Mouse (Mus musculus) heart, embryonic 13.5 days (tissue): Measurements from ENCODE around the gene Nudt2. TPM values are rescaled to one million over a fixed set of nuclear protein-coding genes. Genes with fewer than 3 reads are reported as not detected.
A peak's percentile ranks its signal among the peaks of the same experiment; 100 is the strongest.
"Not testable (repeated sequence)": the region's sequence is repeated elsewhere in the genome, so short reads cannot be mapped to it uniquely, and the experiment has no call there.

ENCODE experiments used
- ATAC-seq: fragments of 200-750 bp; cut with Nextera tagmentation; 2 replicates; pipeline ENCODE4 v1.8.0; 2017; ENCODE audit warnings: moderate TSS enrichment; ENCODE audit not compliant: insufficient number of reproducible peaks, low FRiP score, low TSS enrichment; ENCODE audit errors: extremely low read depth
- H3K27ac ChIP-seq: fragments of 300-500 bp; sonication (generic); replicated peaks from 2 replicates; pipeline ENCODE4 v1.5.1; 2015; ENCODE audit warnings: moderate library complexity, mild to moderate bottlenecking, inconsistent platforms
- H3K27me3 ChIP-seq: fragments of 300-500 bp; sonication (generic); replicated peaks from 2 replicates; pipeline ENCODE4 v1.6.1; 2015; ENCODE audit warnings: mild to moderate bottlenecking, inconsistent platforms
- H3K36me3 ChIP-seq: fragments of 300-500 bp; sonication (generic); 2 replicates; pipeline ENCODE4 v1.6.1; 2015; ENCODE audit warnings: mild to moderate bottlenecking, inconsistent platforms
- H3K4me1 ChIP-seq: fragments of 300-500 bp; sonication (generic); 2 replicates; pipeline ENCODE4 v1.6.1; 2015; ENCODE audit warnings: inconsistent platforms
- H3K4me2 ChIP-seq: fragments of 300-500 bp; sonication (generic); 2 replicates; pipeline ENCODE4 v1.6.1; 2015; ENCODE audit warnings: inconsistent platforms, mild to moderate bottlenecking, moderate library complexity
- H3K4me3 ChIP-seq: fragments of 300-500 bp; sonication (generic); 2 replicates; pipeline ENCODE4 v1.5.1; 2015; ENCODE audit warnings: moderate library complexity, mild to moderate bottlenecking, inconsistent platforms
- H3K9ac ChIP-seq: fragments of 300-500 bp; sonication (generic); 2 replicates; pipeline ENCODE4 v1.6.1; 2015; ENCODE audit warnings: inconsistent platforms, mild to moderate bottlenecking, moderate library complexity
- H3K9me3 ChIP-seq: fragments of 300-500 bp; sonication (generic); 2 replicates; pipeline ENCODE4 v1.6.1; 2016; ENCODE audit warnings: inconsistent platforms
- WGBS: fragments of 180-500 bp; shearing (Covaris S2); methylation state at CpG from one replicate; pipeline ENCODE4 v1.1.7; 2015; ENCODE audit warnings: mixed read lengths; 5-methylcytosine and 5-hydroxymethylcytosine counted together
- polyA plus RNA-seq: library from polyadenylated mRNA; unstranded; fragments of >200 nt; fragmentation: Nextera tagmentation; extraction: Ambion mirVana; gene quantifications from 2 replicates; pipeline ENCODE4 v1.2.1, GENCODE M21; 2015

The Nudt2 gene
- 39.6 and 43.1 TPM in 2 replicates for polyA plus RNA-seq

DNA sequence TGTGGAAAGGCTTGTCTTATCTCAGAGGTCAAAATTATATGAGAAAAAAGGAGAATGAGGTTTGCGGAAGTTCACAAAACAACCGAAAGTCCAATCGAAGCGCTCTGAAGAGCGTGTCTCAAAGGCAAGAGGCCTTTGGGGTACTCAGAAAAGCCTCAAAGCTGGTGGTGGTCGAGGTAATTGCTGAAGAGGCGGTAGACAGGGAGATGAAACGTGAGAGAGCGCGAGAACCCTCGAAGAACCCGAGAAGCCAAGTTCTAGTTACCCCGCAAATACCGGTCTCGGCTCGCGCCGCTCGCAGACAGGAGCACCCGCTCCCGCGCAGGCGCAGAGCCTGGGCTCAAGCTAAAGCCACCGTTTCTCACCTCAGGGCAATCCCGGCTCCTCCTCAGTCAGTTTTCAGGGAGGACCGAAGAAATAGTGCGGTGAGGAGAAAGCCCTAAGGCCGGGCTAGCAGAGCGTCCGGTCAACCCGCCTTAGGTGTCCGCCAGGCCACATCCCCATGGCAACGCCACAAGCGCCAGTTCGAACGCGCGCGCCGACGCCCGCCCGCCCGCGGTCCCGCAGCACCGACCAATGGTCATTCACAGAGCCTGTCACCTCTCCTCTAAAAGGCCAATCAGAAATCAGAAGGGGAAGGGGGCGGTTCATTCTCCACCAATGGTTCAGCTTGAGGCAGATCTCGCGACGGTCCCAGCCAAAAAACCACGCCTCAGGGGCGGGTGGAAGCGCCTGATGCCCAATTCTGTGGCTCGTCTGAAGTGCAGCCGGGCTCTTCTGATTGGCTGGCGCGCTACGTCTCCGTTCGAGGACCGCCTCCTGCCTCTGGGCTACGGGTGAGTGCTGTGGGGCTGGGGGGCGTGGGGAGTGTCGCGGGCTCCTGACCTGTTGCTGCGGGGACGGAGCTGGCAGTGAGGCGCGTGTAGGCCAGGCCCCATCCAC, at the start of gene Nudt2, which contains the start of gene Kif24:
TSS of gene Nudt2 (plus strand) at position 807 of the 942 bp plus-strand sequence.
TSS of gene Kif24 (minus strand) at position 543 of the 942 bp plus-strand sequence.
- no peaks in the 10 kb centered on the region for H3K9me3 ChIP-seq
- peak within 1 kb of the TSS; percentile 70 for H3K4me3 ChIP-seq
- H3K9ac ChIP-seq = peak within 1 kb of the TSS; percentile 89
- H3K4me1 ChIP-seq = peaks cover 27% of the 10 kb centered on the region
- H3K36me3 ChIP-seq = no peaks in the 10 kb centered on the region
- peak within 1 kb of the TSS; percentile 75 for H3K27ac ChIP-seq
- H3K4me2 ChIP-seq = peak within 1 kb of the TSS; percentile 82
- H3K27me3 ChIP-seq = no peaks in the 10 kb centered on the region
- WGBS = under 1% methylated on average over 70 of the region's 70 CpGs
- ATAC-seq = peak; percentile 97

DNA sequence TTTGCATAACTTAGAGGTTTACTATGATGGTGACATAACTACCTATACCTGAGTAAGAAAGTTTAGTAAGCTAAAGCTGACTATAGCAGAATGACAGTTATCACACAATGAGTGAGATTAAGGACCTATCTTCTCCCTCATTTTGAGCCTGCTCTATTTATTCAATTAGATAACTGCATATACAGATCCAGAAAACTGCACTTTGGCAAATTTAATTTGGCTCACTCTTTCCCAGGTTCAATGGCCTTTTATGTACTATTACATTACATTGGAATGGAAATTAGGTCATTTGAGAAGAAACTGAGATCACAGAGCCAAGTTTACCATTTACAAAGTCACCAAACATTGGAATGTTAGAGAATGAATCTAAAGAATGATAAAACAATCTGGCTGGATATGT, 48.0 kb upstream of the Nudt2 start:
- Histone ChIP-seq H3K9me3 (no peaks in the 10 kb centered on the region), H3K4me1 (no peaks in the 10 kb centered on the region), H3K9ac (no peak overlapping the region), H3K27ac (no peak overlapping the region), H3K36me3 (no peaks in the 10 kb centered on the region), H3K27me3 (no peaks in the 10 kb centered on the region), H3K4me3 (no peak overlapping the region), H3K4me2 (no peak overlapping the region)
- ATAC-seq = no peak

DNA sequence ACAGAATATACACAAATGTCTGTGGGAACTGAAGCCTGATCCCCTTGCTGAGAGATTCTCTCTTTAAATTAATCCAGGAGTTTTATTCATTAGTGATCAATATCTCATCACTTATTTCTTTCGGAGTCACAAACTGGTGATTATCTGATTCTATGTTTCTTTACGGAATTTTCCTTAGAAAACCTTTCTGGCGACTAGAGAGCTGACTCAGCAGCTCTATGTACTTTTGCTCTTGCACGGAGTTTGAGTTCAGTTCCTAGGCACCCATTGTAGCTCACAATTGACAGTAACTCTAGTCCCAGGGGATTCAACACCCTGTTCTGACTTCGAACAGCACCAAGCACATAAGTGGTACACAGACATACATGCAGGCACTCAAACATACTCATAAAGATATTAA, 26.0 kb upstream of the Nudt2 start:
- no peak for ATAC-seq
- H3K36me3 ChIP-seq = no peaks in the 10 kb centered on the region
- no peaks in the 10 kb centered on the region for H3K9me3 ChIP-seq
- H3K4me1 ChIP-seq = peaks cover 7% of the 10 kb centered on the region; the same call in 1 of the 2 replicates
- no peak overlapping the region for H3K4me3 ChIP-seq
- no peak overlapping the region for H3K27ac ChIP-seq
- H3K9ac ChIP-seq = no peak overlapping the region
- no peak overlapping the region for H3K4me2 ChIP-seq
- WGBS = 77% methylated on average over 5 of the region's 5 CpGs
- no peaks in the 10 kb centered on the region for H3K27me3 ChIP-seq

DNA sequence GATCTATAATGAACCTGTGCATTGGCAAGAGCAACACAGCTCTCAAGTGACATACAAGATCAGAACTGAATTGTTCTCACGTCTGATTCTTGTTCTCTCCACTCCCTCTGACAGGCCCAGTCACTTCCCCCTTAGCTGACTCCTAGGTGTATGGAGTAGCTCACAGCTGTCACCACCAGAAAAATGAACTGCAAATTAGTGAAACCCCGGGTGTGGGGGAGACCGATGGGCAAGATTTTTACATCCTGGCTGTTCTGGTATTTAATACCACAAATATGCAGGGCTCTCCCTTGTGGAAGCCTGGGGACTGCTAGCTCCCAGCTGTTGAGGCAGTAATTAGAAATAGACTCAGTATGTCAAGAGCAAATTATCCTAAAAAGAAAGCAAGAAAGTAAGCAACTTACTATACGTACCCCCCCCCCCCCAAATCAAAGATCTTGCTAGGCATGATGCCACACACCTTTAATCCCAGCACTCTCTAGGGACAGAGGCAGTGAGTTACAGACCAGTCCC, 22.1 kb upstream of the Nudt2 start:
- H3K4me1 ChIP-seq = peaks cover 7% of the 10 kb centered on the region; the same call in 1 of the 2 replicates
- 29% methylated on average over 4 of the region's 4 CpGs for WGBS
- no peaks in the 10 kb centered on the region for H3K9me3 ChIP-seq
- H3K27me3 ChIP-seq = no peaks in the 10 kb centered on the region
- H3K9ac ChIP-seq = no peak overlapping the region
- H3K4me2 ChIP-seq = no peak overlapping the region
- ATAC-seq = no peak
- H3K36me3 ChIP-seq = 0 out of 2 replicates have a peak, but pooled peaks cover 4% of the 10 kb centered on the region
- H3K27ac ChIP-seq = no peak overlapping the region
- H3K4me3 ChIP-seq = no peak overlapping the region

DNA sequence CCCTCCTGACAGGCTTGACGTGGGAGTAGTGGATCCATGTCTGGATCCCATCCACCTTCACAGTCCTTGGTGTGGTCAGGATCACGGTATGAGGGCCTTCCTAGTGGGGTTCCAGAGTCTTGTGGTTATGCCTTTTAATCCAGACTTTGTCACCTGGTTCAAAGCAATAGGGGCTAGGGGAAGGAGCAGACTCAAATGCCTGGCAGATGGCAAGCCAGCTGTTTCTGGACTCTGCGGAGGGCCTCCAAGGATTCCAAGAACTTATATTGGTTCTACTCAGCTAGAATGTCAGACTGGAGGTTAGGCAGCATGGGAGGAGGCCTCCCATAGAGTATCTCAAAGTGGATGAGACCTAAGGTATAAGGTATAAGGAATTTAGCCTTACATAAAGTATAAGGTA, 17.4 kb upstream of the Nudt2 start:
- no peak overlapping the region for H3K9ac ChIP-seq
- H3K4me1 ChIP-seq = peaks cover 9% of the 10 kb centered on the region; the same call in 1 of the 2 replicates
- WGBS = 87% methylated on average over 3 of the region's 3 CpGs
- H3K27ac ChIP-seq = no peak overlapping the region
- no peaks in the 10 kb centered on the region for H3K27me3 ChIP-seq
- H3K4me3 ChIP-seq = no peak overlapping the region
- H3K36me3 ChIP-seq = peaks cover 18% of the 10 kb centered on the region
- H3K9me3 ChIP-seq = no peaks in the 10 kb centered on the region
- H3K4me2 ChIP-seq = no peak overlapping the region
- no peak for ATAC-seq

DNA sequence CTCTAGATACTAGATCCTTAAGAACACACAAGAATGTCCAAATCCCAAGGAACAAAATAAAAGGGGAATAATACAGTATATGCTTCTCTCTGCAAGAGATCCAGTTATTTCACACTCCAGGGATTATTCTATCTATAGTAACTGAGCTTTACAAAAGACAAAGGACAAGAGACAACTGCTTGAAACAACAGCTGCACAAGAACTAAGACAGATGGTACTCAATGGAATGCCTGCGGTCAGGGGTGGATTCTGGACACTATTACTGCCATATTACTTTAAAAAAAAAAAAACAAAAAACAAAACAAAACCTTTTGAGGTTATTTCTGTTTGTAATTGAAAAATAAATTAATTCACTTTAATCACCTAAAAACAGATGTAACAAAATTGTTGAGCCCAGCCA, 4.3 kb upstream of the Nudt2 start:
- peaks cover 21% of the 10 kb centered on the region for H3K4me1 ChIP-seq
- H3K4me3 ChIP-seq = no peak overlapping the region
- no peak overlapping the region for H3K27ac ChIP-seq
- WGBS = 91% methylated on average over 1 of the region's 1 CpGs
- H3K27me3 ChIP-seq = no peaks in the 10 kb centered on the region
- ATAC-seq = no peak
- H3K36me3 ChIP-seq = no peaks in the 10 kb centered on the region
- H3K9ac ChIP-seq = no peak overlapping the region
- no peaks in the 10 kb centered on the region for H3K9me3 ChIP-seq
- H3K4me2 ChIP-seq = no peak overlapping the region

DNA sequence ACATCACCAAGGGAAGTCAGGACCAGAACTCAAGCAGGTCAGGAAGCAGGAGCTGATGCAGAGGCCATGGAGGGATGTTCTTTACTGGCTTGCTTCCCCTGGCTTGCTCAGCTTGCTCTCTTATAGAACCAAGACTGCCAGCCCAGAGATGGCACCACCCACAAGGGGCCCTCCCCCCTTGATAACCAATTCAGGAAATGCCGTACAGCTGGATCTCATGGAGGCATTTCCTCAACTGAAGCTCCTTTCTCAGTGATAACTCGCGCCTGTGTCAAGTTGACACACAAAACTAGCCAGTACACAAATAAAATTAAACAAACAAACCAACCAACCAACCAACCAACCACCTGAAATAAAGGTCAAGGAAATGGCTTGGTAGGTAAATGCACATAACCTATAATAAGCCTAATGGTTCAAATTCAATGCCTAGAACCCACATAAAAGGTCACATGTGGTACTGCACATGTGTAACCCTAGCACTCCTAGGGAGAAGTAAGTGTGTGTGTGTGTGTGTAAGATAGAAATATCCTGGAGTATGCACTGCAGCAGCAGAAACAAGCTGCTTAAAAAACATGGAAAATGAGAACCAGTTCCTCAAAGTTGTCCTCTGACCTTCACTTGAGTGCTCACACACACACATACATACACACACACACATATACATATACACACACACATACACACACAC, 1.8 kb upstream of the Nudt2 start:
- Histone ChIP-seq H3K4me2 (peak overlapping the region; percentile 82), H3K9ac (peak overlapping the region; percentile 89; the same call in 1 of the 2 replicates), H3K4me1 (peaks cover 24% of the 10 kb centered on the region), H3K4me3 (peak overlapping the region; percentile 70)
- 52% methylated on average over 3 of the region's 3 CpGs for WGBS
- H3K27ac ChIP-seq, ATAC-seq, H3K9me3 ChIP-seq, H3K36me3 ChIP-seq, H3K27me3 ChIP-seq: not testable (repeated sequence)

DNA sequence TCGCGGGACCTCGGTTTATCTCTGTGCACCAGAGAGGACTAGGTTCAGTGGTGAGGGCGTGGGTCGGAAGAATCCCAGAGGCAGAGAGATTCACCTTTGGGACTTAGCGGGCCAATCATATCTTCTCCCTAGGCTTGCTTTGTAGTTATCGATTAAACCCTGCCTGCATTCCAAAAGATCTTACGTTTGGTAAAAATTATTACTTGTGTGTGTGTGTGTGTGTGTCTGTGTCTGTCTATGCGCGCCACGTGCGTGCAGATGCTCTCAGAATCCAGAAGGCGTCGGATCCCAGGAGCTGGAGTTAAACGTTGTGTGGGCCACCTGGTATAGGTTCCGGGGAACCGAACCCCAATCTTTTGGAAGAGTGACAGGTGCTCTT, 325 bp downstream of the Nudt2 start:
- WGBS = 5% methylated on average over 17 of the region's 17 CpGs
- Histone ChIP-seq H3K36me3 (no peaks in the 10 kb centered on the region), H3K27ac (no peak overlapping the region), H3K4me2 (peak overlapping the region; percentile 65), H3K9me3 (no peaks in the 10 kb centered on the region), H3K4me3 (peak overlapping the region; percentile 70), H3K9ac (peak overlapping the region; percentile 88), H3K27me3 (no peaks in the 10 kb centered on the region), H3K4me1 (peaks cover 27% of the 10 kb centered on the region)
- ATAC-seq = no peak

DNA sequence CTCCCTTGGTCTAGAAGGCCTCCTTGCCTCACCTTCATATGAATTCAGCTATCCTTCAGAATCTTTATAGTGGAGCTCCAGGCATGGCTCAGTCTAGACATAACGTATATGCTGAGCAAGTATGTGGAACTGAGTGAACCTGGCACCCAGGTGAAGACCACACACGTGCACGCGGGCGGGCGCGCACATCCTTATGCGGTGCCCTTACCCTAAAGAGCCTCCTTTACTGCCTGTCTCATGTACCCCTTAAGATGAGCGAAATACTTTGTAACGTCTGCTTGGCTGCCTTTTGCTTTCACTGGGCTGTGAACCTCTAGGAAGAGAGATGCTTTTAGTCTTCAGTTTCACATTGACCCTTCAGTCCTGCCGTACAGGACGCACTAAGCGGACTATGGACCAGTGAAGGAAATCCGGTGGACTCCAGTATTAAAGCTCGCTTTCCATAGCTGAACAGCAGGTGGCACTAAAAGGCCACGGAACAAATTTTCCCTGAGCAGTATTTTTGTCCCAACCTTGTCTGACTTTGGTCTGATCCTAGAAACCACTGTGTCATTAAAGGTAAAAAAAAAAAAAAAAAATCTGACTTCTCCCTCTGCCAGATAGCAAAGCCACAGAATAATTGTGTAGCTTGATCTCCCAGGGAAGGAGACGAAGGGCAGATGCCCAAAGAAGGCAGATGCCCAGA, 3.6 kb downstream of the Nudt2 start:
- WGBS = 57% methylated on average over 17 of the region's 17 CpGs
- no peak overlapping the region for H3K4me2 ChIP-seq
- H3K4me1 ChIP-seq = peaks cover 19% of the 10 kb centered on the region
- H3K36me3 ChIP-seq = no peaks in the 10 kb centered on the region
- no peaks in the 10 kb centered on the region for H3K27me3 ChIP-seq
- ATAC-seq = no peak
- no peak overlapping the region for H3K9ac ChIP-seq
- no peak overlapping the region for H3K4me3 ChIP-seq
- H3K27ac ChIP-seq = no peak overlapping the region
- no peaks in the 10 kb centered on the region for H3K9me3 ChIP-seq

DNA sequence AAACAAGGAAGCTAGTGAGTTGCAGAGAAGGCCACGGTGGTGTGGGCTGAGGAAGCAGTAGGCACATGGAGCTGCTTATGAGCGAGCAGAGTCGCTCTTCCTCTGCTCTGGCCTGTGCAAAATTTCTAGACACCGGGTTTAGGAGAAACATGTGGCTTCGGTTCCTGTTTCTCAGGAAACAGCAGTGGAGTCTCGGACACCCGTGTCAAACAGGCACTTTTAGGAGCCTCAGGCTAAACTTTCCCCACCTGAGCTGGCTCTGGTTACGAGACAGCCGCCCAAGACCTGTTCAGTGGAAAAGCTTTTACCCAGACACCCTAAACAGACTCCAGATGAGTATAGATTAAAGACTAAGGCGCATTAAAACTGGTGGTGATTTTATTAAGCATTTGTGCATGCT, 4.2 kb downstream of the Nudt2 start:
- no peaks in the 10 kb centered on the region for H3K36me3 ChIP-seq
- H3K4me1 ChIP-seq = peaks cover 13% of the 10 kb centered on the region
- 79% methylated on average over 10 of the region's 10 CpGs for WGBS
- no peak overlapping the region for H3K9ac ChIP-seq
- H3K27ac ChIP-seq = no peak overlapping the region
- no peak overlapping the region for H3K4me3 ChIP-seq
- no peak for ATAC-seq
- no peaks in the 10 kb centered on the region for H3K27me3 ChIP-seq
- no peak overlapping the region for H3K4me2 ChIP-seq
- no peaks in the 10 kb centered on the region for H3K9me3 ChIP-seq
